Mouse (Mus musculus) lung, adult 18-20 months (tissue): ENCODE measurements around the gene Mia3.
A peak's percentile ranks its signal among the peaks of the same experiment; 100 is the strongest.
"Not testable (repeated sequence)": the region's sequence is repeated elsewhere in the genome, so short reads cannot be mapped to it uniquely, and the experiment has no call there.

Experiments used
- DNase-seq, 2 experiments: peaks; one replicate each; pipeline ENCODE4 v3.0.0; 2022; ENCODE audit warnings: mixed read lengths in 2 of 2

Gene Mia3

GRCm38 (mm10) chr1:183344886-183345816 is 24.2 kb downstream of the Mia3 start:
- DNase-seq = peak; percentile 89 to 91

DNA sequence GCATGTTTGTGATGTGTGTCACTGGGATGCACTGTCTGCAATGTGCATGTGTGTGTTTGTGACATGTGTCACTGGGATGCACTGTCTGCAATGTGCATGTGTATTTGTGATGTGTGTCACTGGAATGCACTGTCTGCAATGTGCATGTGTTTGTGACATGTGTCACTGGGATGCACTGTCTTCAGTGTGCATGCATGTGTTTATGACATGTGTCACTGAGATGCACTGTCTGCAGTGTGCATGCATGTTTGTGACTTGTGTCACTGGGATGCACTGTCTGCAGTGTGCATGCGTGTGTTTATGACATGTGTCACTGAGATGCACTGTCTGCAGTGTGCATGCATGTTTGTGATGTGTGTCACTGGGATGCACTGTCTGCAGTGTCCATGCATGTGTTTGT is 26.5 kb downstream of the Mia3 start:
- not testable (repeated sequence) for DNase-seq

DNA sequence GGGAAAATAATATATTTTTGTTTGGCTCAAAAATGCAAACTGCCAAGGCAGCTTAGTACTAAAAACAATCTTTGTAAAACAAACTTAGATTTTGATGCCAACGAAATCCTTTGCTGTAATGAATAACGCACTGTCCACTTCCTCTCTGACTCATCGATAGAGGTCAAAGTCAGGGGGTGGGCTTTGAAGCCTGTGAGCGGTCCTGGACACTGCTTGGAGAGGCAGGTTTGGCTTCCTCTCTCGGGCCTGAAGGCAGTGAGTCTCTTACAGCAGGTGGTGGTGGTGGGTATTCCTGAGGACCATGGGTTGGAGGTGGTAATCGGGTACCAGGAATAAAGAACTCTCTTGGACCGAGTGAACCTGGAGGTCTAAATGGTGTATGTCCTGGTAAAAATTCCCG is 42.2 kb downstream of the Mia3 start:
- no peak for DNase-seq

- no peak for DNase-seq
Measured at GRCm38 (mm10) chr1:183324433-183324832, 44.9 kb downstream of the Mia3 start.

- DNase-seq = no peak
Measured at GRCm38 (mm10) chr1:183323923-183324322, 45.4 kb downstream of the Mia3 start.

GRCm38 (mm10) chr1:183322496-183322895 is 46.9 kb downstream of the Mia3 start:
- not testable (repeated sequence) for DNase-seq

- no peak for DNase-seq
Measured at GRCm38 (mm10) chr1:183320708-183321107, 48.6 kb downstream of the Mia3 start.

DNA sequence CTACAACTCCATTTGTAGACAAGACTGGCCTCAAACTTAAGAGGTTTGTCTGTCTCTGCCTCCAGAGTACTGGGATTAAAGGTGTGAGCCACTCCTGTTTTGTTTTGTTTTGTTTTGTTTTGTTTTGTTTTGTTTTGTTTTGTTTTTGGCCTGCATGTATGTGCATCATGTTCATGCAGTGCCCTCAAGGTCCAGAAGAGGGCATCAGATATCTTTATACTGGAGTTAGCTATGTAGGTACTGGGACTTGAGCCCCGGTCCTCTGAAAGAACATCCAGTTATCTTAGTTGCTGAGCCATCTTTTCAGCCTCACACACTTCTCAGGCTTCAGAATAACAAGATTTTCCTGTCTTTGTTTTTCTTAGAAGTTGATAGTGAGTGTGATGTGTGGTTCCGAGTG is 53.6 kb downstream of the Mia3 start:
- DNase-seq = no peak

GRCm38 (mm10) chr1:183312076-183312475 is 57.3 kb downstream of the Mia3 start:
- no peak for DNase-seq

- DNase-seq = not testable (repeated sequence)
Measured at GRCm38 (mm10) chr1:183309601-183310000, 59.8 kb downstream of the Mia3 start.

DNA sequence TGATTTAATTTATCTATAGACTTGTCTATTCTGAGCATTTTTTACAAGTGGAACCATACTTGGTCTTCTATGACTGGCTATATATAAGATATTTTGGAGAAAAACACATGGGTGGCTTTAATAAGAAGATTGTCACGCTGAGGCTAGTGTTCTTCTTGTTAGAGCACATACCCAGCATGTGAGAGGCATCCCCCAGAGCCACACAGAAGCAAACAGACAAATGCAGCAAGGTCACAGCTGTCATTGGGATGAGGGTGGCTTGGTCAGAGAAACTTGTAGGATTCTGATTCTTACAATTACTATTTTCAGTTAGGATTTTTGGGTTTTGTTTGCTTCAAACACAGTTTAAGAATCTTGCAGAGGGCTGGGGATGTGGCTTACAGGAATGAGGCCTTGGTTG is 60.9 kb downstream of the Mia3 start:
- no peak for DNase-seq

DNA sequence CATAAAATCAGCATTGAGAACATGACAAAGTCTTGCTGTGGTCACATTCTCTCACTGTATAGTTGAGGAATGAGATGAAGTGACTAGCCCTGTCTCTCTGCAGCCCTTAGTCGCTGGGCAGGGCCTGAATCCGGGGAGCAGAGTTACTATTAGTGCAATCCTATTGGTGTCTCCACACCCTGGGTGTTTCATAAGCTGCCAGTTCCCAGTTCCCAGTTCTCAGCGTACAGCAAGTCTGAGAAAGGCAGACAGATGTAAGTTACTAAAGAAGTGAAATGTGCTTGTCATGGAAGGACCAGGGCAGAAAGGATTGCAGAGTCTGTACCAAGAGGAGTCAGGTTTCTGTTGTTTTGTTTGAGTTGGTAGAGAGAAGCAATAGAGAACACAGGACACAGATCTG is 61.8 kb downstream of the Mia3 start:
- no peak for DNase-seq

DNA sequence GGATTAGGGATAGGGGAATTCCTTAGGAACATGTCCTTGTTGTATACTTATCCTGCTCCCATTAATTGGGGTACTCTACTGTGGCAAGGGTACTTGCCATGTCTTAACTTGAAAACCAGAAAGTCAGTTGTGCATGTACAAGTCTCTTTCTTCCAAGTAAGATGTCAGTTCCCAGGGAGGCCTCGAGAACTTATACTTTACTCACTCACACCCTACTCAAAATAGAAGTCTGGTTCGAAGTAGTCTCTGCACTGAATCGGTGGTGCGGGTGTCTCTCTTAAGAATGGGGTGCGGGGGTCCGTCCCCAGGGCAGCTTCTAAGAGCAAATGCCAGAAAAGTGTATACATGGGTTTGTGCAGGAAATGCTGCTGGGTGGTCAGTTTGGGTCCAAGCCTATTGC is 70.2 kb downstream of the Mia3 start:
- peak; percentile 85 to 91 for DNase-seq

- DNase-seq = peak; percentile 68 to 71
Measured at GRCm38 (mm10) chr1:183297886-183298489, 71.4 kb downstream of the Mia3 start.

DNA sequence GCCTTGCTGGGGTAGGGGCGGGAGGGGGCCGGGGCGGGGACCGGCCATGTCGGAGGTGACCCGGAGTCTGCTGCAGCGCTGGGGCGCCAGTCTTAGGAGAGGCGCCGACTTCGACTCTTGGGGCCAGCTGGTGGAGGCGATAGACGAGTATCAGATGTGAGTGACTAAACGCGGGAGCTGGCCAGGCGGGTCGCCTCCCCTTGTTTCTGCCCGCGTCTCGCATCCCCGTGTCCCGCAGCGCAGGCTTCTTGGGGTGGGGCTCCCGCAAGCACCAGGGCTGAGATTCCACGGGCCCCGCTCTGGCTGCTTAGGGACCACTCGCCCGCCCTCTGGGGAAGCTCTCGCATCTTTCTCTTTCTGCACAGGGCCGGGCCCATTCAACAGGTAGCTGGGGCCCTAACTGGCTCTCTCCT is 71.9 kb downstream of the Mia3 start:
- DNase-seq = peak; percentile 21 to 47

DNA sequence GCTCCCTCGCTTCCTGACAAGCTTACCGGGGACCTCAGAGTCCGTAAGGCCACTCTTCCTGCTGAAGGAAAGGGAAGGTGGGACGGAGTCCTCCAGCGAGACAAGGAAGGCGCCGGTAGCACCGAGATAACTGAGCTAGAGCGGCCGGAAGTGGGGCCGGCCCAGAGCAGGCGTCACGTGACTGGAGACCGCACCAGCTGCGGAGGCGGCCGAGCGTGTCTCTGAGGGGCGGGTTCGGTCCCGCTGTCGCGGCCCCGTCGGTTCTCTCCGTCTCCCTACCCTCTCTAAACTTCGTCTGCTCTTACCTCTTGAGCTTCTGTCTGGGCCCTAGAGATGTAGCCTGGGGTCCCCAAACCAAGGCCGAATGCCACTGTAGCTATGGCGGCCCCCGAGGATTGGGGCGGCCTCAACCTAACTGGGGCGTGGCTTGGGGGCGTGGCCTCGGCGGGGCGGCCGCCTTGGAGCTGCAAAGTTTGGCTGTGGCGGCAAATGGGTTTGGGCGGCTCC is 72.4 kb downstream of the Mia3 start, which contains the start of gene Brox:
Gene Brox (minus strand): TSS at position 393 of the 507 bp plus-strand sequence.
- peak; percentile 94 to 95 for DNase-seq

DNA sequence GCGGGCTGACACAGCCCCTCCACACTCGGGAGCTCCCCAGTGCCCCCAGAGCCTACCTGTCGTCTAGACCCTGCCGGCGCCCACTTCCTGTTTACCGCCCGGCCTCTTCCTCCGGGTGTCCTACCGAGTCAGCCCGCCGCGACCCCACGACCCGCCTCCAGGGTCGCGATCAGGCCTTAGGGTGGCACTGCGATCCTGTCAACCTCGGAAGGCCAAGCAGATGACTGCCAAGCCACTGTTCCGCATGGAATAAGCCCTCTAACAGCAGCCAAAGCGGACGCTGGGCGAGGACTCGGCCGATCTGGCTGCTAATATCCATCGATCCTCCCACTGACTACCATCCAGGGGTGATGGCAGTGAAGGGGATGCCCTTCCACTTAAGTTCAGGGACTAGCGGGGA is 72.9 kb downstream of the Mia3 start, which contains the start of gene Aida:
Gene Aida (plus strand): TSS at position 126 of the 400 bp plus-strand sequence.
- DNase-seq = peak; percentile 29 to 40

DNA sequence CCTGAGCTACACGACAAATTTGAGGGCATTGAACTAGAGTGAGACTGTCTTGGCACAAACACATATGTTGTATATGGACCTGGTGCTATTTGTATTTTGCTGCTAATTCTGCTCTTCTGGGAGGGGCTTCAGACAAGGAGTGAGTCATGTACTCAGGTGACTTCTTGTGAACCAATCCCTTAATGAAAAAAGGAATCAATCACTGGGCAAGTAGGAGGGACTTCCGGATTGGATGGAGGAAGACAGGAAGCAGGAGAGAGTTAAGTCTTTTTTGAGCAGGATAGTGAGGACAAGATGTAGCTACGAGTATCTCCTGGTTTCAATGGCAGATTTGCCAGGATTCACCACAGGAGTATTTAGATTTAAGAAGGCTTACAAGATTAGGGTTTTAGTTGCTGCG is 79.8 kb downstream of the Mia3 start:
- DNase-seq = no peak

DNA sequence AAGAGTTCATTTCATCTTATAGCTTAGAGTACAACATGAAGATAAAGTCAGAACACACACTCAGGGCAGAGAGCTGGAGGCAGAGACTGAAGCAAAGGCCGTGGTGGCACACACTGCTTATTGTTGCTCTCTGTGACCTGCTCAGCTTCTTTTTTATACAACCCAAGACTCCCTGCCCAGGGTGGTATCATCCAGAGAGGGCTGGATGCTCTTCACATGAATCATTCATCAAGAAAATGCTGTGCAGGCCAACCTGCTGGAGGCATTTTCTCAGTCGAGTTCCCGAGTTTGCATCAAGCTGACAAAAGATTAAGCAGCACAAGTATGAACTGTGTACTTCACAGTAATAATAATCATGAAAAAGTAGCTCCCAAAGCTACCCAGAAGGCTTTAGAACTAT is 81.0 kb downstream of the Mia3 start:
- DNase-seq = no peak
